Mouse (Mus musculus) large intestine, adult 2 months (tissue): ENCODE results near the gene Vta1. TPM values are rescaled to one million over a fixed set of nuclear protein-coding genes. Genes with fewer than 3 reads are reported as not detected.

Experiments
- DNase-seq: peaks from one replicate; pipeline ENCODE4 v3.0.0-alpha.2; 2012; ENCODE audit warnings: low read depth, low spot score
- WGBS: fragments of 180-500 bp; shearing (Covaris S2); methylation state at CpG from one replicate; pipeline ENCODE4 v1.1.7; 2018; 5-methylcytosine and 5-hydroxymethylcytosine counted together
- polyA plus RNA-seq: library from polyadenylated mRNA; depleted of rRNA; stranded (reverse); fragments of >200 nt; gene quantifications from 2 replicates; pipeline ENCODE4 v1.2.3, GENCODE M21; 2012; rRNA removed

Gene Vta1
- 86.2 and 89.4 TPM in 2 replicates for polyA plus RNA-seq

- DNase-seq, result peak; percentile 95
- under 1% methylated on average over 50 of the region's 50 CpGs for WGBS
These were observed at the start of gene Vta1, which contains the start of gene Nmbr for GRCm38 (mm10) chr10:14705072-14706066. Gene Vta1, minus strand, starts transcription at chr10:14705560. Gene Nmbr, plus strand, starts transcription at chr10:14705591.

GRCm38 (mm10) chr10:14734285-14734684 lies 28.9 kb upstream of the Vta1 start:
- 6% methylated on average over 2 of the region's 2 CpGs for WGBS
- no peak for DNase-seq

- 68% methylated on average over 9 of the region's 9 CpGs for WGBS
- no peak for DNase-seq
These were observed 20.3 kb upstream of the Vta1 start for GRCm38 (mm10) chr10:14725671-14726070.

GRCm38 (mm10) chr10:14718114-14718513 lies 12.8 kb upstream of the Vta1 start, which contains the start of gene Gje1:
Gene Gje1, minus strand, starts transcription at chr10:14718214.
- 63% methylated on average over 3 of the region's 3 CpGs for WGBS
- DNase-seq, result no peak

- WGBS, result 42% methylated on average over 4 of the region's 4 CpGs
These were observed 1.4 kb downstream of the Vta1 start for GRCm38 (mm10) chr10:14703830-14704420.

GRCm38 (mm10) chr10:14703239-14703638 lies 2.1 kb downstream of the Vta1 start:
- 92% methylated on average over 1 of the region's 1 CpGs for WGBS
- no peak for DNase-seq

More at GRCm38 (mm10) chr10:14703830-14704420, 1.4 kb downstream of the Vta1 start:
- no peak for DNase-seq

- 88% methylated on average over 3 of the region's 3 CpGs for WGBS
- no peak for DNase-seq
These were observed 15.0 kb downstream of the Vta1 start for GRCm38 (mm10) chr10:14690349-14690748.

GRCm38 (mm10) chr10:14688785-14689442 lies 16.4 kb downstream of the Vta1 start:
- WGBS, result 81% methylated on average over 6 of the region's 6 CpGs
- no peak for DNase-seq

- WGBS, result 98% methylated on average over 1 of the region's 1 CpGs
- DNase-seq, result no peak
These were observed 19.7 kb downstream of the Vta1 start for GRCm38 (mm10) chr10:14685663-14686062.

- WGBS, result 85% methylated on average over 2 of the region's 2 CpGs
- no peak for DNase-seq
These were observed 39.2 kb downstream of the Vta1 start for GRCm38 (mm10) chr10:14666147-14666546.

GRCm38 (mm10) chr10:14660875-14661274 lies 44.5 kb downstream of the Vta1 start:
- DNase-seq, result no peak
- WGBS, result 81% methylated on average over 2 of the region's 2 CpGs

- DNase-seq, result no peak
These were observed 65.7 kb downstream of the Vta1 start for GRCm38 (mm10) chr10:14639635-14640034.

GRCm38 (mm10) chr10:14639043-14639442 lies 66.3 kb downstream of the Vta1 start:
- DNase-seq, result no peak
- WGBS, result 78% methylated on average over 4 of the region's 4 CpGs

More at GRCm38 (mm10) chr10:14639635-14640034, 65.7 kb downstream of the Vta1 start:
- WGBS, result 62% methylated on average over 1 of the region's 1 CpGs

GRCm38 (mm10) chr10:14625706-14626105 lies 79.7 kb downstream of the Vta1 start:
- no peak for DNase-seq
- WGBS, result 98% methylated on average over 1 of the region's 1 CpGs

- no peak for DNase-seq
- WGBS, result 71% methylated on average over 1 of the region's 1 CpGs
These were observed 86.2 kb downstream of the Vta1 start for GRCm38 (mm10) chr10:14619156-14619555.

- 86% methylated on average over 1 of the region's 1 CpGs for WGBS
- no peak for DNase-seq
These were observed 87.1 kb downstream of the Vta1 start for GRCm38 (mm10) chr10:14618301-14618700.

- DNase-seq, result no peak
These were observed 89.9 kb downstream of the Vta1 start for GRCm38 (mm10) chr10:14615441-14615840.

GRCm38 (mm10) chr10:14607597-14607996 lies 97.8 kb downstream of the Vta1 start:
- WGBS, result 69% methylated on average over 5 of the region's 5 CpGs
- no peak for DNase-seq
